Comparison of ENCODE assay signal across 8 mouse cellular contexts in the genomic region with DNA sequence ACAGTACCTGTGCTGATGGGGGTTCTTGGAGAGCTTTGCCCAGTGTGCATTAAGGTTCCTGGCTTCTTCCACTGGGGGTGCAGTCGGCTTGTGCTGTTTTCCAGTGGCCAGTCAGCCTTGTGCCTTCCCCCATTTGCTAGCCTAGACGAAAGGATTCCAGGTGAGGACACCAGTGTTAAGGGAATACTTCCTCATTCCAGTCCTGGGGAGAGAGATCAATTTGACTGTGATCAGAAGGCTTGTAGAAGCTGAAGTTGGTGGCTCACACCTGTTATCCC. TPM values are rescaled to one million over a fixed set of nuclear protein-coding genes. Genes with fewer than 3 reads are reported as not detected.
DNase-seq lines count a peak whose midpoint lies in the region; ATAC-seq and TF ChIP-seq lines count a peak whose summit lies in the region.

No protein-coding gene starts in this region.

- no peak overlapping the region for H3K27ac ChIP-seq in forebrain, embryonic 11.5 days (ENCODE audit: low read depth, low read length)
- no peak overlapping the region for H3K27ac ChIP-seq in intestine, embryonic 14.5 days (ENCODE audit: low read depth)

- peaks cover 60% of the 10 kb centered on the region for H3K79me2 ChIP-seq in myocyte (ENCODE audit: control insufficient read depth, insufficient read depth)

- no peak overlapping the region; the same call in 1 of the 2 replicates for H3K4me2 ChIP-seq in forebrain, embryonic 11.5 days (ENCODE audit: low read depth, low read length, severe bottlenecking)
- H3K4me2 ChIP-seq in intestine, embryonic 14.5 days (ENCODE audit: low read length): peak overlapping the region; percentile 74
- peak overlapping the region; percentile 92 for H3K4me2 ChIP-seq in myocyte (ENCODE audit: low read depth)

- H3K27me3 ChIP-seq in forebrain, embryonic 11.5 days (ENCODE audit: control insufficient read depth, insufficient read depth, low read length): no peaks in the 10 kb centered on the region
- no peaks in the 10 kb centered on the region for H3K27me3 ChIP-seq in intestine, embryonic 14.5 days (replicated peaks; ENCODE audit: control insufficient read depth, insufficient read depth, low read length)
- H3K27me3 ChIP-seq in myocyte (ENCODE audit: control insufficient read depth, insufficient read depth, insufficient read length): no peaks in the 10 kb centered on the region

- H3K9me3 ChIP-seq in forebrain, embryonic 11.5 days (ENCODE audit: control insufficient read depth, low read length): no peaks in the 10 kb centered on the region
- no peaks in the 10 kb centered on the region for H3K9me3 ChIP-seq in intestine, embryonic 14.5 days (ENCODE audit: control insufficient read depth, low read length)

- intact Hi-C loops in left cerebral cortex, postnatal 25 days (cut with DNase I): loop anchor here (5.0 kb wide), 1 partner anchor 56 kb away; no protein-coding TSS in a partner anchor
- intact Hi-C loops in left cerebral cortex, postnatal 10 days (cut with DNase I): loop anchor here (5.0 kb wide), 1 partner anchor 46 kb away; no protein-coding TSS in a partner anchor

- H3K36me3 ChIP-seq in forebrain, embryonic 11.5 days (ENCODE audit: control insufficient read depth, insufficient read depth, low read length): no peaks in the 10 kb centered on the region
- no peaks in the 10 kb centered on the region for H3K36me3 ChIP-seq in intestine, embryonic 14.5 days (ENCODE audit: control insufficient read depth, insufficient read depth, low read length)
- no peaks in the 10 kb centered on the region for H3K36me3 ChIP-seq in myocyte (ENCODE audit: control insufficient read depth, insufficient read depth)

- H3K9ac ChIP-seq in forebrain, embryonic 11.5 days (ENCODE audit: low read length): no peak overlapping the region; the same call in 1 of the 2 replicates
- no peak overlapping the region for H3K9ac ChIP-seq in intestine, embryonic 14.5 days (ENCODE audit: low read length)

- no peak overlapping the region for H3ac ChIP-seq in myocyte (ENCODE audit: control insufficient read depth, insufficient read length)

- no peak for ATAC-seq in forebrain, embryonic 11.5 days (replicated peaks; ENCODE audit: low FRiP score)
- ATAC-seq in intestine, embryonic 14.5 days (replicated peaks; ENCODE audit: low FRiP score, low TSS enrichment, low read depth): no peak

- DNase-seq in kidney, postnatal 36 days: peak; percentile 29 to 42
- DNase-seq in kidney, postnatal 14 days: no peak
- no peak for DNase-seq in forebrain, embryonic 11.5 days (ENCODE audit: low spot score)
- DNase-seq in intestine, embryonic 14.5 days (ENCODE audit: low spot score): no peak
- no peak for DNase-seq in adrenal gland, postnatal 14 days
- no peak for DNase-seq in left cerebral cortex, postnatal 25 days (ENCODE audit: low spot score in 2 of 2)
- DNase-seq in left cerebral cortex, postnatal 10 days (ENCODE audit: extremely low spot score in 1 of 2, low spot score in 2 of 2): no peak

- peaks cover 10% of the 10 kb centered on the region; the same call in 1 of the 2 replicates for H3K4me1 ChIP-seq in forebrain, embryonic 11.5 days (replicated peaks; ENCODE audit: control insufficient read depth, insufficient read depth, low read length)
- H3K4me1 ChIP-seq in intestine, embryonic 14.5 days (replicated peaks; ENCODE audit: control insufficient read depth, insufficient read depth, low read length): peaks cover 21% of the 10 kb centered on the region

- no peak for TF ChIP-seq POLR2A in myocyte (IDR thresholded peaks at IDR 0.05; ENCODE audit: insufficient read length, low read depth)

- peak overlapping the region; percentile 66; the same call in 1 of the 2 replicates for H3K4me3 ChIP-seq in forebrain, embryonic 11.5 days (ENCODE audit: low read depth, low read length)
- 0 out of 2 replicates have a peak overlapping the region, but pooled peaks have one; percentile 95 for H3K4me3 ChIP-seq in intestine, embryonic 14.5 days (ENCODE audit: low read depth, low read length)
- H3K4me3 ChIP-seq in myocyte: peak overlapping the region; percentile 80

- 57% methylated on average over 2 of the region's 2 CpGs for WGBS in forebrain, embryonic 11.5 days
- WGBS in intestine, embryonic 14.5 days: 63% methylated on average over 2 of the region's 2 CpGs

TF ChIP-seq in myocyte, 11 proteins besides CTCF, POLR2A, EP300 and RAD21:
- TF ChIP-seq REST (IDR thresholded peaks at IDR 0.05; ENCODE audit: insufficient read depth, insufficient read length) (no peak), TCF12 (IDR thresholded peaks at IDR 0.05; ENCODE audit: insufficient read depth, poor library complexity, severe bottlenecking) (no peak), MYOD1 (IDR thresholded peaks at IDR 0.05; ENCODE audit: control insufficient read depth in 1 of 3, insufficient read length in 2 of 3, low read depth in 2 of 3) (peak in 1 of 3 experiments; percentile 17), USF1 (IDR thresholded peaks at IDR 0.05; ENCODE audit: low read depth) (no peak), MYOG (IDR thresholded peaks at IDR 0.05; ENCODE audit: control insufficient read depth in 1 of 3, insufficient read depth in 1 of 3, insufficient read length in 2 of 3, low read depth in 2 of 3) (no peak)

RNA-seq across cellular contexts. Expression of gene Spred2, which starts 2.6 kb away (rescaled TPM):
- 7.3 and 7.7 TPM in 2 replicates for polyA plus RNA-seq in forebrain, embryonic 11.5 days (2014; fragmentation: Nextera tagmentation; extraction: Ambion mirVana)
- 7.2 and 8.4 TPM in 2 replicates for polyA plus RNA-seq in intestine, embryonic 14.5 days (2014; fragmentation: Nextera tagmentation; extraction: Ambion mirVana)
- polyA plus RNA-seq in myocyte (2012; fragmentation: generic; extraction: Trizol): 15.7 TPM
- 35.1 and 41.9 TPM in 2 replicates for total RNA-seq in adrenal gland, postnatal 14 days (2021)
- total RNA-seq in left cerebral cortex, postnatal 25 days (2021): 100 to 1,000 TPM in 1 of 2 experiments, 10 to 100 TPM in 1; 83.7 to 110 TPM
- total RNA-seq in left cerebral cortex, postnatal 10 days (2021): 10 to 100 TPM; 63.9 to 68.4 TPM

Comparison
In these comparisons a context has a peak if more than half of its experiments do, and no peak if none do; other contexts are left out.
1. DNase-seq: peak in kidney, postnatal 36 days (2 of 2); none in kidney, postnatal 14 days (single experiment), forebrain, embryonic 11.5 days (single experiment), intestine, embryonic 14.5 days (single experiment), adrenal gland, postnatal 14 days (single experiment), left cerebral cortex, postnatal 25 days (0 of 2) and left cerebral cortex, postnatal 10 days (0 of 2).
2. Peak in every context shown above with its lines, with median percentiles within 50 percentile points of each other: H3K4me3 ChIP-seq.